Mouse (Mus musculus): ENCODE results near the gene Mettl18.

DNA sequence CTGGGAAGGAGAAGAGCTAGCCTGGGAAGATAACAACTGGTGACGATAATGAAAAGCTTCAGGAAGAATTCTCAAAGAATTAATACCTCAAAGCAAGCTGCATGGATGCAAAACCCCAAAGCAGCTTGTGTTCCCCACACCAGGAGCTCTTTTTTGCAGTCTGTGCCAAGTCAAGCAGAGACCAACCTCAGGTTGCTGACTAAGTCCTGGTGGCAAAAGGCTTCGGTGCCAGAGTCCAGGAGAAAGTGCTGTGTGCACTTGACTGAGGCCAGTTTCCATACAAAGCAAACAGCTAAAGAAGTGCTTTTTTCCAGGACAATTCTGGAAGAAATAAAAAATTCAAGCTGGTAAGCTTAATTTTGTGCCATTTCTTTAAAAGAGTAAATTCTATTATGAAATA, 41.3 kb upstream of the Mettl18 start:
- TF ChIP-seq CTCF (IDR thresholded peaks at IDR 0.05; ENCODE audit: control insufficient read depth, insufficient read depth, insufficient read length) (no peak), MAX (IDR thresholded peaks at IDR 0.05) (no peak)
